Mouse (Mus musculus): Measurements from ENCODE around the gene Gnl3l. TPM values are rescaled to one million over a fixed set of nuclear protein-coding genes. Genes with fewer than 3 reads are reported as not detected.

Gene Gnl3l
- polyA plus RNA-seq, 1 experiment from 2014 or later, result 49.8 TPM

- H3K36me3 ChIP-seq (ENCODE audit: control insufficient read depth, insufficient read depth, low read length), result no peaks in the 10 kb centered on the region; the same call in 1 of the 2 replicates
- no peaks in the 10 kb centered on the region for H3K9me3 ChIP-seq (ENCODE audit: control insufficient read depth, low read length)
- WGBS, result 89% methylated on average over 3 of the region's 3 CpGs
- no peak for ATAC-seq (ENCODE audit: insufficient read depth, low FRiP score, low TSS enrichment)
- H3K4me1 ChIP-seq (ENCODE audit: control insufficient read depth, insufficient read depth, low read length), result no peaks in the 10 kb centered on the region
- no peak overlapping the region for H3K4me3 ChIP-seq (ENCODE audit: low read depth, low read length)
- no peak overlapping the region for H3K9ac ChIP-seq (ENCODE audit: low read length)
- no peak for DNase-seq (ENCODE audit: low spot score)
- H3K27me3 ChIP-seq (ENCODE audit: control insufficient read depth, insufficient read depth, low read length), result no peaks in the 10 kb centered on the region
- no peak overlapping the region for H3K4me2 ChIP-seq (ENCODE audit: low read depth)
- no peak overlapping the region for H3K27ac ChIP-seq (ENCODE audit: low read depth, low read length)
Observed at GRCm38 (mm10) chrX:150996775-150997174, 20.3 kb downstream of the Gnl3l start.

DNA sequence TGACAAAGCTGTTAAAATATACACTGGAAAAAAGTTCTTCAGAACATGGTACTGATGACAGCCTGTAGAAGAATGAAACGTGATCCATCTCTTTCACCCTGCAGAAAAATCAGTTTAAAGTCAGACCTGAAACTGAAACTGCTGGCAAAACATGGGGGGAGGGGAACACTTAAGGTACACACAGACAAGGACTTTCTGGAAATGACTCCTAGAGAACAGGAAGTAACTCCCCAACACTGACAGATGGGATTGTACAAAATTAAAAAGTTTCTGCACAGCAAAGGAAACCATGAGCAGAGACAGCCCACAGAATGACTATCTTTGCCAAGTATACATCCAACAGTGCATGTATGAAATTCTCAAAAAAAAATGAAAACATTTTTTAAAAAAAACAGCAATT, 35.5 kb downstream of the Gnl3l start:
- no peak overlapping the region for H3K4me2 ChIP-seq (ENCODE audit: low read depth)
- H3K4me3 ChIP-seq (ENCODE audit: low read depth, low read length), result no peak overlapping the region
- no peaks in the 10 kb centered on the region for H3K9me3 ChIP-seq (ENCODE audit: control insufficient read depth, low read length)
- WGBS, result 77% methylated on average over 1 of the region's 1 CpGs
- H3K4me1 ChIP-seq (ENCODE audit: control insufficient read depth, insufficient read depth, low read length), result no peaks in the 10 kb centered on the region
- no peak for ATAC-seq (ENCODE audit: insufficient read depth, low FRiP score, low TSS enrichment)
- DNase-seq (ENCODE audit: low spot score), result no peak
- peaks cover 2% of the 10 kb centered on the region; the same call in 1 of the 2 replicates for H3K36me3 ChIP-seq (ENCODE audit: control insufficient read depth, insufficient read depth, low read length)
- H3K9ac ChIP-seq (ENCODE audit: low read length), result no peak overlapping the region
- H3K27ac ChIP-seq (ENCODE audit: low read depth, low read length), result no peak overlapping the region
- H3K27me3 ChIP-seq (ENCODE audit: control insufficient read depth, insufficient read depth, low read length), result no peaks in the 10 kb centered on the region

DNA sequence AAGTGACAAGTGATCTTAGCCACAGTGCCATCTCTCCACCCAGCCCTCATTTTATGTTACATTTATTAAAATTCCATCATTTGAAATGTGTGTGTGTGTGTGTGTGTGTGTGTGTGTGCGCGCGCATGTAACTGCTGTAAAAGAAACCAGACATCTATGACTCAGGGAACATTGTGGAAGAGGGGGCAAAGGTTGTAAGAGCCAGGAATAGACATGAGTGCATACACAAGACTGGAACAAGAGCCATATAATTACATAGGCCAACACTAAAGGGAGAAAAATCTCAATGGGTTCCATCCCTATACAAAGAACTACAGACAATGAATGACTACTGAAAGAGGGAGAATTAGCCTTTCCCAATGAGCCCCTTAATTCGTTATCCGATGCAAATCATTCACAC, 41.7 kb downstream of the Gnl3l start:
- Histone ChIP-seq H3K4me1 (ENCODE audit: control insufficient read depth, insufficient read depth, low read length) (no peaks in the 10 kb centered on the region), H3K4me3 (ENCODE audit: low read depth, low read length) (no peak overlapping the region), H3K27ac (ENCODE audit: low read depth, low read length) (no peak overlapping the region), H3K27me3 (ENCODE audit: control insufficient read depth, insufficient read depth, low read length) (no peaks in the 10 kb centered on the region), H3K9me3 (ENCODE audit: control insufficient read depth, low read length) (no peaks in the 10 kb centered on the region), H3K4me2 (ENCODE audit: low read depth) (no peak overlapping the region), H3K36me3 (ENCODE audit: control insufficient read depth, insufficient read depth, low read length) (no peaks in the 10 kb centered on the region), H3K9ac (ENCODE audit: low read length) (no peak overlapping the region)
- DNase-seq (ENCODE audit: low spot score) (no peak), ATAC-seq (ENCODE audit: insufficient read depth, low FRiP score, low TSS enrichment) (no peak)
- 89% methylated on average over 5 of the region's 5 CpGs for WGBS

DNA sequence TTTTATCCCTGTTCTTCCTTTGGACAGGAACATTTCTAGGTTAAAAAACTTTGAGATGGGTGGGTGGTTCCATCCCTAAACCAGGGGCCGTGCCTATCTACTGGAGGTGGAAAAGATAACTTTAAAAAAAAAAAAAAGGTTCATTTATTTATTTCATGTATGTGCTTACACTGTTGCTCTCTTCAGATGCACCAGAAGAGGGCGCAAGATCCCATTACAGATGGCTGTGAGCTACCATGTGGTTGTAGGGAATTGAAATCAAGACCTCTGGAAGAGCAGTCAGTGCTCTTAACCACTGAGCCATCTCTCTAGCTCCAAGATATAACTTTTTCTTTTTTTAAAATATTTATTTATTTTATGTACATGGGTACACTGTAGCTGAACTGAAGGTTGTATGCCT, 54.1 kb downstream of the Gnl3l start:
- DNase-seq (ENCODE audit: low spot score) (no peak), ATAC-seq (ENCODE audit: insufficient read depth, low FRiP score, low TSS enrichment) (no peak)
- Histone ChIP-seq H3K9ac (ENCODE audit: low read length) (no peak overlapping the region), H3K4me2 (ENCODE audit: low read depth) (no peak overlapping the region), H3K36me3 (ENCODE audit: control insufficient read depth, insufficient read depth, low read length) (no peaks in the 10 kb centered on the region), H3K27ac (ENCODE audit: low read depth, low read length) (no peak overlapping the region), H3K9me3 (ENCODE audit: control insufficient read depth, low read length) (no peaks in the 10 kb centered on the region), H3K27me3 (ENCODE audit: control insufficient read depth, insufficient read depth, low read length) (no peaks in the 10 kb centered on the region), H3K4me1 (ENCODE audit: control insufficient read depth, insufficient read depth, low read length) (no peaks in the 10 kb centered on the region), H3K4me3 (ENCODE audit: low read depth, low read length) (no peak overlapping the region)
- 29% methylated on average over 2 of the region's 2 CpGs for WGBS

GRCm38 (mm10) chrX:150960702-150961101, 56.4 kb downstream of the Gnl3l start:
- no peaks in the 10 kb centered on the region for H3K36me3 ChIP-seq (ENCODE audit: control insufficient read depth, insufficient read depth, low read length)
- DNase-seq (ENCODE audit: low spot score) (no peak), ATAC-seq (ENCODE audit: insufficient read depth, low FRiP score, low TSS enrichment) (no peak)
- no peaks in the 10 kb centered on the region for H3K9me3 ChIP-seq (ENCODE audit: control insufficient read depth, low read length)
- H3K27me3 ChIP-seq (ENCODE audit: control insufficient read depth, insufficient read depth, low read length), result no peaks in the 10 kb centered on the region
- 62% methylated on average over 5 of the region's 5 CpGs for WGBS
- H3K4me1 ChIP-seq (ENCODE audit: control insufficient read depth, insufficient read depth, low read length), result no peaks in the 10 kb centered on the region
- no peak overlapping the region for H3K9ac ChIP-seq (ENCODE audit: low read length)
- no peak overlapping the region for H3K4me2 ChIP-seq (ENCODE audit: low read depth)
- no peak overlapping the region for H3K4me3 ChIP-seq (ENCODE audit: low read depth, low read length)
- no peak overlapping the region for H3K27ac ChIP-seq (ENCODE audit: low read depth, low read length)

- Histone ChIP-seq H3K36me3 (ENCODE audit: control insufficient read depth, insufficient read depth, low read length) (no peaks in the 10 kb centered on the region), H3K4me2 (ENCODE audit: low read depth) (peak overlapping the region; percentile 32), H3K4me1 (ENCODE audit: control insufficient read depth, insufficient read depth, low read length) (no peaks in the 10 kb centered on the region), H3K9me3 (ENCODE audit: control insufficient read depth, low read length) (no peaks in the 10 kb centered on the region), H3K27me3 (ENCODE audit: control insufficient read depth, insufficient read depth, low read length) (no peaks in the 10 kb centered on the region), H3K4me3 (ENCODE audit: low read depth, low read length) (0 out of 2 replicates have a peak overlapping the region, but pooled peaks have one; percentile 6), H3K27ac (ENCODE audit: low read depth, low read length) (no peak overlapping the region), H3K9ac (ENCODE audit: low read length) (no peak overlapping the region)
- DNase-seq (ENCODE audit: low spot score) (peak; percentile 83), ATAC-seq (ENCODE audit: insufficient read depth, low FRiP score, low TSS enrichment) (peak; percentile 92)
- 24% methylated on average over 25 of the region's 25 CpGs for WGBS
Observed at GRCm38 (mm10) chrX:150956522-150957300, 60.4 kb downstream of the Gnl3l start.

DNA sequence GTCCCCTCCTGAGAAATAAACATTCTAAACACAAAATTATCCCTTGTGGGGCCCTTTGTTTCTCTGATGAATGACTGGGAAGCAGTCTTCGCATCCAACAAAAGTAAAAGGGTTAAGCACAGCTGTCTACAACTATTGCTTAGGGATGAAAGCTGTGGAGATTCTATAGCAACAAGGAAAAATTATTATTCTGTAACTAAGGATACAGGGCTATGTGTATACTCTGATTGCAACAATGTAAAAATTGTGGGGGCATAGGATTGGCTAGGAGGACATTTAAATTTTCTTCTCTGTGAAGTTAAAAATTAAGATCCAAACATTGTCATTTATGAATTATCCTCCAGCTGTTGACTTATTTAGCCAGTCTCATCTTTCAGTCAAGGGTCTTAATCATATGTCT, 61.1 kb downstream of the Gnl3l start:
- no peak for DNase-seq (ENCODE audit: low spot score)
- WGBS, result 49% methylated on average over 1 of the region's 1 CpGs
- Histone ChIP-seq H3K27ac (ENCODE audit: low read depth, low read length) (no peak overlapping the region), H3K36me3 (ENCODE audit: control insufficient read depth, insufficient read depth, low read length) (no peaks in the 10 kb centered on the region), H3K9ac (ENCODE audit: low read length) (no peak overlapping the region), H3K27me3 (ENCODE audit: control insufficient read depth, insufficient read depth, low read length) (no peaks in the 10 kb centered on the region), H3K4me1 (ENCODE audit: control insufficient read depth, insufficient read depth, low read length) (no peaks in the 10 kb centered on the region), H3K4me2 (ENCODE audit: low read depth) (peak overlapping the region; percentile 16; the same call in 1 of the 2 replicates), H3K9me3 (ENCODE audit: control insufficient read depth, low read length) (no peaks in the 10 kb centered on the region), H3K4me3 (ENCODE audit: low read depth, low read length) (0 out of 2 replicates have a peak overlapping the region, but pooled peaks have one; percentile 6)
- ATAC-seq (ENCODE audit: insufficient read depth, low FRiP score, low TSS enrichment), result no peak; the same call in 1 of the 2 replicates

DNA sequence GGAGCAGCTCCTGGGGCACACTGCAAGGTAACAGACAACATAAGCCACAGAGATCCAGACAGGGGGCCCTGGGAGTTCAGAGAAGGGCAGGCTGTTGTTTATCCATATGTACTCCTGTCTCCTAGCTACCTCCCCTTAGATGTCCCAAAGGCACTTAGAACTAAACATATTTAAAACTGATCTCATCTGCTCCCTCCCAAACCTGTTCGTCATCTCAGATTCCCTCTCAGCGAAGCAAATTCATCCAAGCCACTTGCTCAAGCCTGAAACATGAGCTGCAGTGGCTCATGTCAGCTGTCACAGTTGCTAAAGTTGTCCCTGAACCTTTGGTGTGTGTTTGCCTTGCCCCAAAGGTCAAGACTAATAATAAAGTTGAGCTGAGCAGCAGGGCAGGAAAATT, 61.7 kb downstream of the Gnl3l start:
- ATAC-seq (ENCODE audit: insufficient read depth, low FRiP score, low TSS enrichment), result no peak
- H3K9ac ChIP-seq (ENCODE audit: low read length), result no peak overlapping the region
- H3K4me1 ChIP-seq (ENCODE audit: control insufficient read depth, insufficient read depth, low read length), result no peaks in the 10 kb centered on the region
- 32% methylated on average over 2 of the region's 2 CpGs for WGBS
- no peaks in the 10 kb centered on the region for H3K36me3 ChIP-seq (ENCODE audit: control insufficient read depth, insufficient read depth, low read length)
- no peak overlapping the region for H3K4me2 ChIP-seq (ENCODE audit: low read depth)
- H3K9me3 ChIP-seq (ENCODE audit: control insufficient read depth, low read length), result no peaks in the 10 kb centered on the region
- peak; percentile 12 for DNase-seq (ENCODE audit: low spot score)
- no peak overlapping the region for H3K4me3 ChIP-seq (ENCODE audit: low read depth, low read length)
- no peak overlapping the region for H3K27ac ChIP-seq (ENCODE audit: low read depth, low read length)
- H3K27me3 ChIP-seq (ENCODE audit: control insufficient read depth, insufficient read depth, low read length), result no peaks in the 10 kb centered on the region

- no peak for ATAC-seq (ENCODE audit: insufficient read depth, low FRiP score, low TSS enrichment)
- no peak overlapping the region for H3K27ac ChIP-seq (ENCODE audit: low read depth, low read length)
- H3K4me2 ChIP-seq (ENCODE audit: low read depth), result no peak overlapping the region
- no peaks in the 10 kb centered on the region for H3K36me3 ChIP-seq (ENCODE audit: control insufficient read depth, insufficient read depth, low read length)
- H3K4me1 ChIP-seq (ENCODE audit: control insufficient read depth, insufficient read depth, low read length), result no peaks in the 10 kb centered on the region
- 85% methylated on average over 1 of the region's 1 CpGs for WGBS
- H3K27me3 ChIP-seq (ENCODE audit: control insufficient read depth, insufficient read depth, low read length), result no peaks in the 10 kb centered on the region
- H3K9me3 ChIP-seq (ENCODE audit: control insufficient read depth, low read length), result no peaks in the 10 kb centered on the region
- H3K9ac ChIP-seq (ENCODE audit: low read length), result no peak overlapping the region
- no peak overlapping the region for H3K4me3 ChIP-seq (ENCODE audit: low read depth, low read length)
- no peak for DNase-seq (ENCODE audit: low spot score)
Observed at GRCm38 (mm10) chrX:150954721-150955120, 62.4 kb downstream of the Gnl3l start.
